Mouse (Mus musculus) liver, embryonic 15.5 days (tissue): ENCODE results near the gene Gm10197. TPM values are rescaled to one million over a fixed set of nuclear protein-coding genes. Genes with fewer than 3 reads are reported as not detected.
A peak's percentile ranks its signal among the peaks of the same experiment; 100 is the strongest.
"Not testable (repeated sequence)": the region's sequence is repeated elsewhere in the genome, so short reads cannot be mapped to it uniquely, and the experiment has no call there.

Experiments
- ATAC-seq: fragments of 200-750 bp; cut with Nextera tagmentation; 2 replicates; pipeline ENCODE4 v1.8.0; 2017; ENCODE audit warnings: moderate number of reproducible peaks, mild to moderate bottlenecking, moderate library complexity; ENCODE audit not compliant: insufficient read depth
- H3K27ac ChIP-seq: fragments of 300-500 bp; sonication (generic); replicated peaks from 2 replicates; pipeline ENCODE4 v1.5.1; 2015; ENCODE audit warnings: mild to moderate bottlenecking, inconsistent platforms
- H3K27me3 ChIP-seq: fragments of 300-500 bp; sonication (generic); 2 replicates; pipeline ENCODE4 v1.6.1; 2015; ENCODE audit warnings: mild to moderate bottlenecking, inconsistent platforms
- H3K36me3 ChIP-seq: fragments of 300-500 bp; sonication (generic); replicated peaks from 2 replicates; pipeline ENCODE4 v1.6.1; 2015; ENCODE audit warnings: moderate library complexity, mild to moderate bottlenecking, inconsistent platforms
- H3K4me1 ChIP-seq: fragments of 300-500 bp; sonication (generic); replicated peaks from 2 replicates; pipeline ENCODE4 v1.6.1; 2015; ENCODE audit warnings: inconsistent platforms
- H3K4me2 ChIP-seq: fragments of 300-500 bp; sonication (generic); 2 replicates; pipeline ENCODE4 v1.6.1; 2015; ENCODE audit warnings: moderate library complexity, mild to moderate bottlenecking, inconsistent platforms
- H3K4me3 ChIP-seq: fragments of 300-500 bp; sonication (generic); replicated peaks from 2 replicates; pipeline ENCODE4 v1.5.1; 2015; ENCODE audit warnings: mild to moderate bottlenecking, inconsistent platforms
- H3K9ac ChIP-seq: fragments of 300-500 bp; sonication (generic); 2 replicates; pipeline ENCODE4 v1.6.1; 2015; ENCODE audit warnings: moderate library complexity, mild to moderate bottlenecking, inconsistent platforms
- H3K9me3 ChIP-seq: fragments of 300-500 bp; sonication (generic); replicated peaks from 2 replicates; pipeline ENCODE4 v1.6.1; 2016; ENCODE audit warnings: inconsistent platforms
- WGBS: fragments of 180-500 bp; shearing (Covaris S2); methylation state at CpG from one replicate; pipeline ENCODE4 v1.1.7; 2015; ENCODE audit warnings: mixed read lengths; ENCODE audit not compliant: insufficient replicate concordance; 5-methylcytosine and 5-hydroxymethylcytosine counted together
- polyA plus RNA-seq: library from polyadenylated mRNA; unstranded; fragments of >200 nt; fragmentation: Nextera tagmentation; extraction: Ambion mirVana; gene quantifications from 2 replicates; pipeline ENCODE4 v1.2.1, GENCODE M21; 2015

Gene Gm10197
- polyA plus RNA-seq, 1 experiment from 2014 or later, result not detected

- no peak overlapping the region for H3K4me2 ChIP-seq
- H3K27me3 ChIP-seq, result no peaks in the 10 kb centered on the region
- no peaks in the 10 kb centered on the region for H3K9me3 ChIP-seq
- peaks cover 15% of the 10 kb centered on the region; the same call in 1 of the 2 replicates for H3K4me1 ChIP-seq
- H3K4me3 ChIP-seq, result no peak overlapping the region
- 10% methylated on average over 2 of the region's 2 CpGs for WGBS
- H3K36me3 ChIP-seq, result no peaks in the 10 kb centered on the region
- H3K9ac ChIP-seq, result no peak overlapping the region
- H3K27ac ChIP-seq, result no peak overlapping the region
- ATAC-seq, result no peak
These were observed 34.2 kb upstream of the Gm10197 start for GRCm38 (mm10) chr19:53405810-53406209.

GRCm38 (mm10) chr19:53404837-53405356 lies 33.3 kb upstream of the Gm10197 start:
- Histone ChIP-seq H3K4me3 (no peak overlapping the region), H3K27me3 (no peaks in the 10 kb centered on the region), H3K9ac (no peak overlapping the region), H3K27ac (no peak overlapping the region), H3K4me2 (no peak overlapping the region), H3K4me1 (peaks cover 13% of the 10 kb centered on the region; the same call in 1 of the 2 replicates), H3K36me3 (no peaks in the 10 kb centered on the region), H3K9me3 (no peaks in the 10 kb centered on the region)
- no peak for ATAC-seq
- WGBS, result 55% methylated on average over 18 of the region's 18 CpGs

- ATAC-seq, result no peak
- Histone ChIP-seq H3K27me3 (no peaks in the 10 kb centered on the region), H3K4me2 (no peak overlapping the region), H3K27ac (no peak overlapping the region), H3K9me3 (no peaks in the 10 kb centered on the region), H3K4me1 (0 out of 2 replicates have a peak, but pooled peaks cover 8% of the 10 kb centered on the region), H3K36me3 (no peaks in the 10 kb centered on the region), H3K4me3 (no peak overlapping the region), H3K9ac (no peak overlapping the region)
- WGBS, result 69% methylated on average over 10 of the region's 10 CpGs
These were observed 32.8 kb upstream of the Gm10197 start for GRCm38 (mm10) chr19:53404219-53404836.

GRCm38 (mm10) chr19:53402741-53403432 lies 31.3 kb upstream of the Gm10197 start:
- no peaks in the 10 kb centered on the region for H3K36me3 ChIP-seq
- 0 out of 2 replicates have a peak, but pooled peaks cover 8% of the 10 kb centered on the region for H3K4me1 ChIP-seq
- H3K9ac ChIP-seq, result no peak overlapping the region
- no peak overlapping the region for H3K27ac ChIP-seq
- 33% methylated on average over 12 of the region's 12 CpGs for WGBS
- H3K27me3 ChIP-seq, result no peaks in the 10 kb centered on the region
- no peaks in the 10 kb centered on the region for H3K9me3 ChIP-seq
- no peak overlapping the region for H3K4me3 ChIP-seq
- H3K4me2 ChIP-seq, result no peak overlapping the region
- ATAC-seq, result no peak

GRCm38 (mm10) chr19:53400332-53401110 lies 29.0 kb upstream of the Gm10197 start:
- H3K4me1 ChIP-seq, result 0 out of 2 replicates have a peak, but pooled peaks cover 8% of the 10 kb centered on the region
- WGBS, result 67% methylated on average over 16 of the region's 16 CpGs
- no peaks in the 10 kb centered on the region for H3K27me3 ChIP-seq
- H3K9me3 ChIP-seq, result no peaks in the 10 kb centered on the region
- H3K4me2 ChIP-seq, result no peak overlapping the region
- H3K9ac ChIP-seq, result no peak overlapping the region
- no peak for ATAC-seq
- H3K36me3 ChIP-seq, result no peaks in the 10 kb centered on the region
- no peak overlapping the region for H3K4me3 ChIP-seq
- no peak overlapping the region for H3K27ac ChIP-seq

- no peak overlapping the region for H3K4me3 ChIP-seq
- 27% methylated on average over 4 of the region's 4 CpGs for WGBS
- H3K4me1 ChIP-seq, result peaks cover 11% of the 10 kb centered on the region
- H3K9me3 ChIP-seq, result no peaks in the 10 kb centered on the region
- ATAC-seq, result no peak
- no peaks in the 10 kb centered on the region for H3K36me3 ChIP-seq
- no peak overlapping the region for H3K4me2 ChIP-seq
- no peak overlapping the region for H3K27ac ChIP-seq
- H3K9ac ChIP-seq, result no peak overlapping the region
- no peaks in the 10 kb centered on the region for H3K27me3 ChIP-seq
These were observed 27.6 kb upstream of the Gm10197 start for GRCm38 (mm10) chr19:53399213-53399612.

GRCm38 (mm10) chr19:53397451-53398233 lies 26.1 kb upstream of the Gm10197 start:
- H3K36me3 ChIP-seq, result no peaks in the 10 kb centered on the region
- H3K4me1 ChIP-seq, result peaks cover 18% of the 10 kb centered on the region
- H3K27me3 ChIP-seq, result no peaks in the 10 kb centered on the region
- no peaks in the 10 kb centered on the region for H3K9me3 ChIP-seq
- H3K9ac ChIP-seq, result no peak overlapping the region
- no peak overlapping the region for H3K4me2 ChIP-seq
- no peak overlapping the region for H3K4me3 ChIP-seq
- no peak for ATAC-seq
- WGBS, result 62% methylated on average over 12 of the region's 12 CpGs
- no peak overlapping the region for H3K27ac ChIP-seq

GRCm38 (mm10) chr19:53395805-53396204 lies 24.2 kb upstream of the Gm10197 start:
- WGBS, result 56% methylated on average over 5 of the region's 5 CpGs
- H3K27ac ChIP-seq, H3K4me2 ChIP-seq, H3K27me3 ChIP-seq, H3K9me3 ChIP-seq, H3K9ac ChIP-seq, H3K36me3 ChIP-seq, ATAC-seq, H3K4me3 ChIP-seq: not testable (repeated sequence)
- H3K4me1 ChIP-seq, result peaks cover 35% of the 10 kb centered on the region

GRCm38 (mm10) chr19:53394956-53395355 lies 23.4 kb upstream of the Gm10197 start:
- not testable (repeated sequence) for H3K27ac ChIP-seq, H3K27me3 ChIP-seq, ATAC-seq, H3K9me3 ChIP-seq, H3K4me3 ChIP-seq, H3K36me3 ChIP-seq, H3K9ac ChIP-seq
- 0 out of 2 replicates have a peak overlapping the region, but pooled peaks have one; percentile 1 for H3K4me2 ChIP-seq
- WGBS, result 57% methylated on average over 3 of the region's 3 CpGs
- peaks cover 36% of the 10 kb centered on the region for H3K4me1 ChIP-seq

- no peak overlapping the region for H3K9ac ChIP-seq
- no peaks in the 10 kb centered on the region for H3K36me3 ChIP-seq
- H3K4me2 ChIP-seq, result 0 out of 2 replicates have a peak overlapping the region, but pooled peaks have one; percentile 1
- H3K27me3 ChIP-seq, result no peaks in the 10 kb centered on the region
- H3K4me3 ChIP-seq, result no peak overlapping the region
- peaks cover 36% of the 10 kb centered on the region for H3K4me1 ChIP-seq
- H3K27ac ChIP-seq, result no peak overlapping the region
- H3K9me3 ChIP-seq, result no peaks in the 10 kb centered on the region
- ATAC-seq, result no peak
- WGBS, result 9% methylated on average over 7 of the region's 7 CpGs
These were observed 23.0 kb upstream of the Gm10197 start for GRCm38 (mm10) chr19:53394552-53394951.
